Mouse (Mus musculus): ENCODE data around the gene Eif4a1. TPM values are rescaled to one million over a fixed set of nuclear protein-coding genes. Genes with fewer than 3 reads are reported as not detected.

Eif4a1 gene
- polyA plus RNA-seq, 1 experiment: 30.9 TPM

DNA sequence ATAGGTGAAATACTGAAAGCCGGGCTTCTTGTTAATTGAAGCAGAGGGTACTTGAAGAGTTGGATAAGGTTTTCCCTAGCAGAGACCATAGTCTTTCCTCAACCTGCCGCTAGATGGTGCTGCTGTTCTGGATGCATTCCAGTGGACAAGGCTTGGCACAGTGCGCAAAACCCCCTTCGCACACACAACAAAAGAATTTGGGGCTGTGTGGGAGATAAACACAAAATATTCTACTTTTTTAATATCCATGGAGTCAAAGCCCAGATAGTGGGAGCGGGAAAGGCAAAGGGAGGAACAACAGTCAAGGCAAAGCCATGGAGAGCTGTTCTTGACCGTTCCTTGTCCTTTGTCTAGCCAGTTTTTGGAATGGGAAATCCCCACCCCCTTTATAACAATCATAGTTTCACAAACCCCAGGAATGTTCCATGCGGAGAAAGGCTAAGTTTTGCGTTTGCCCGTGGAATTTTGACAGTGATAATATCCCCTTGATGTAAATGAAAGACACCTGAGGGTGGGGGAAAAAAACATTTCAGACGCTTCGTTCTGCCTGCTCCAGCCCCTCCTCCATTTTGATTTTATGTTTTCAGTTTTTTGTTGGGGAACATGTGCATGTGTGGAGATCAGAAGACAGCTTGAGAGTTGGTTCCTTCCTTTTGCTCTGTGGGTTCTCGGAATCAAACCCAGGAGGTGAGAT is 10.8 kb upstream of the Eif4a1 start:
- H3K27me3 ChIP-seq (ENCODE audit: control insufficient read depth): peaks cover 7% of the 10 kb centered on the region
- peak overlapping the region; percentile 91 for H3K4me3 ChIP-seq (replicated peaks)
- peaks cover 23% of the 10 kb centered on the region for H3K36me3 ChIP-seq (ENCODE audit: control insufficient read depth)
- no peaks in the 10 kb centered on the region for H3K9me3 ChIP-seq (ENCODE audit: control insufficient read depth, low read length)
- TF ChIP-seq TAL1 (IDR thresholded peaks at IDR 0.05; ENCODE audit: low read length) (no peak), GATA1 (IDR thresholded peaks at IDR 0.05; ENCODE audit: low read length) (no peak)
- peaks cover 40% of the 10 kb centered on the region for H3K4me1 ChIP-seq (ENCODE audit: control insufficient read depth)

DNA sequence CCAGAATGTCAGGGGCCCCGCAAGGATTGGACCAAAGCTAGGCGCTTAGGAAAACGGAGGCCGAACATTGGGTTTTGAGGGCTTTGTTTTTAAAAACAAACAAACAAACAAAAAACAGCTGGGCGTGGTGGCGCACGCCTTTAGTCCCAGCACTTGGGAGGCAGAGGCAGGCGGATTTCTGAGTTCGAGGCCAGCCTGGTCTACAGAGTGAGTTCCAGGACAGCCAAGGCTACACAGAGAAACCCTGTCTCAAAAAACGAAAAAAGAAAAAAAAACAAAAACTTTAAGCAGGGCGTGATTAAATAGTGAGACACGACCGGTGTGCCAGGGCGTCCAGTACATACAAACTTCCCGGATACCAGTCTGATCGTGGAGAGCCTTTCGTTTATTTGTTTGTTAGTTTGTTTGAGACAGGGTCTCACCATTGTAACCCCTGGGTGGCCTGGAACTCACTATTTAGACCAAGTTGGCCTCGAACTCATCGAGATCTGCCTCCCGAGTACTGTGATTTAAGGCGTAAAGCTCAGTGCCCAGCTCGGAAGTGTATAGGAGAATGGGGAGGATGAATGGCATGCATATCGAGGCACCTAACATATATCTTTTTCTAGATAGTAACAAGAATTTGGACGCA is 10.1 kb upstream of the Eif4a1 start:
- Histone ChIP-seq H3K9me3 (ENCODE audit: control insufficient read depth, low read length) (no peaks in the 10 kb centered on the region), H3K36me3 (ENCODE audit: control insufficient read depth) (peaks cover 28% of the 10 kb centered on the region), H3K4me1 (ENCODE audit: control insufficient read depth) (peaks cover 40% of the 10 kb centered on the region), H3K27me3 (ENCODE audit: control insufficient read depth) (peaks cover 7% of the 10 kb centered on the region), H3K4me3 (replicated peaks) (peak overlapping the region; percentile 91)
- TF ChIP-seq GATA1 (IDR thresholded peaks at IDR 0.05; ENCODE audit: low read length) (no peak), TAL1 (IDR thresholded peaks at IDR 0.05; ENCODE audit: low read length) (no peak)

DNA sequence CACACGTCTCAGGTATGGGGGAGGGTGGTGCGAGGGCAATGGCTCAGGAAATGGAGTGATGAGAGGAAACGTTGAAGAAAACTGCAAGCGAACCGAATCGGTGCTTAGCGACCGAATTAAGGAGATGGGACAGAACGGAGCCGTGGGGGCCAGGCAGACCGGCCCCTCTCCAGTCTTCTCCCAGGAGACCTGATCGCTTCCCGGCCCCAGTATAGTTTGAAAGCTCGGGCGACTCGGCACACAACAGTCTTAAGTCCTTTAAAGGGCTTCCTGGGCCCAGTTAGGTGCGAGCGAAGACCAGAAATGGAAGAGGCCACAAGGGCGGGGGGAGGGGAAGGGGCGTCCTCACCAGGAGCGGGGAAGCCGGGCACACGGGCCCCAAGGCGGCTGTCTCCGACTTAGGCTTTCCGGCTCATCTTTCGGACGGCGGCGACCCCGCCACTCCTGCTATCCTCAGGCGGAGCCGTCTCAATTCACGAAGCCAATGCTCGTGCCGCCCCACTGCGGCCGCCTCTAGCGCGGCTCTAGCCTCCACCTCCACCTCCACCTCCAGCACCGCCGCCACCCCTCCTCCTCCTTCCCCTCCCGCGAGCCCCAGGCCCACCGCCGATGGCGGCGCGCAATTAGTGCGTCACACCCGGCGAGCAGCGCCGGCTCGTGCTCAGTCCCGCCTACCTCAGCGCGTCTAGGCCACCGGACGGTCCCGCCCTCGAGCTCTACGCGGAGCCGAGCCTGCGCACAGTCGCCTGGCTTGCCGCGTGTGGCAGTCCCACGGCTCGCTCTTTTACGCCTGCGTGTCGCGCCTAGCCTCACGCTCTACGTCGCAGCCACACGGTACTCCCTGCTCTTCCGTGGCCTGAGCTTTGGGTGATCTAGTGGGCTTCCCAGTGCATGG is 9.3 kb upstream of the Eif4a1 start, which contains the start of gene Senp3:
TSS of gene Senp3 (minus strand) at position 771 of the 895 bp plus-strand sequence.
- Histone ChIP-seq H3K36me3 (ENCODE audit: control insufficient read depth) (peaks cover 36% of the 10 kb centered on the region), H3K27me3 (ENCODE audit: control insufficient read depth) (peaks cover 2% of the 10 kb centered on the region; the same call in 1 of the 2 replicates), H3K4me3 (replicated peaks) (peak within 1 kb of the TSS; percentile 91), H3K4me1 (ENCODE audit: control insufficient read depth) (peaks cover 42% of the 10 kb centered on the region), H3K9me3 (ENCODE audit: control insufficient read depth, low read length) (no peaks in the 10 kb centered on the region)
- TF ChIP-seq TAL1 (IDR thresholded peaks at IDR 0.05; ENCODE audit: low read length) (no peak), GATA1 (IDR thresholded peaks at IDR 0.05; ENCODE audit: low read length) (no peak)

DNA sequence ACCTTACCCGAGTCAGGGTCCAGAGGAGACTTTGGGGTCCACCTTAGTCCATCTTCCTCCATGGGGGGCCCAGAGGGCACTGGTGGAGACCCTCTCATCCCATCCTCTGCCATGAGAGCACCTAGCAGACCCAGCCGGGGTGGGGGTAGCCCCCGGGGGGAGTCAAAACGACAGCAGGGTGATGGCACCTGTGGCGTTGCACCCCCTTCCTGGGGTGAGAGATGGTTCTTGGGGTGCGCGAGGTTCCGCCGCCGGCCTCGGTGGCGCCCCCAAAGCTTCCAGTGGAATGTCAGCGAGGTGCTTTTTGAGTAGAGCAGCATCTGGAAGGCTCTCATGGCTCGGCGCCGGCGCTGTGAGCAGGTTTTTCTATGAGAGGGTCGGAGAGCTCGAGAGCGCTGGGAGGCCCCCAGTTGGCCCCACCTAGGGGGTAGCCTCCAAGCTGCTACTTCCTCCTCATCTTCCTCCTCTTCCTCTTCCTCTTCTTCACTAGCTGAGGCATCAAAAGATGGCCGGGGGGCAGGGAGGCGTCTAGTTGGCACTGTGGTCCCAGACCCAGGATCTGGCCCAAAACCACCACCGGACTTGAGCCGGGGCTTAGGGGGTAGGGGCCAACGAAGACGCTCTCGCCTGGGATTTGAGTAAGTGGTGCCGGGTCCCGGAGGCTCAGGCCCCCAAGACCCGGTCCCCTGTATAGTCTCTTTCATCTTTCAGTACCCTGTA is 8.1 kb upstream of the Eif4a1 start:
- peak overlapping the region; percentile 91 for H3K4me3 ChIP-seq (replicated peaks)
- TF ChIP-seq TAL1 (IDR thresholded peaks at IDR 0.05; ENCODE audit: low read length): no peak
- no peak for TF ChIP-seq GATA1 (IDR thresholded peaks at IDR 0.05; ENCODE audit: low read length)
- peaks cover 49% of the 10 kb centered on the region for H3K36me3 ChIP-seq (ENCODE audit: control insufficient read depth)
- H3K4me1 ChIP-seq (ENCODE audit: control insufficient read depth): peaks cover 46% of the 10 kb centered on the region
- H3K9me3 ChIP-seq (ENCODE audit: control insufficient read depth, low read length): no peaks in the 10 kb centered on the region
- H3K27me3 ChIP-seq (ENCODE audit: control insufficient read depth): 0 out of 2 replicates have a peak, but pooled peaks cover 2% of the 10 kb centered on the region

DNA sequence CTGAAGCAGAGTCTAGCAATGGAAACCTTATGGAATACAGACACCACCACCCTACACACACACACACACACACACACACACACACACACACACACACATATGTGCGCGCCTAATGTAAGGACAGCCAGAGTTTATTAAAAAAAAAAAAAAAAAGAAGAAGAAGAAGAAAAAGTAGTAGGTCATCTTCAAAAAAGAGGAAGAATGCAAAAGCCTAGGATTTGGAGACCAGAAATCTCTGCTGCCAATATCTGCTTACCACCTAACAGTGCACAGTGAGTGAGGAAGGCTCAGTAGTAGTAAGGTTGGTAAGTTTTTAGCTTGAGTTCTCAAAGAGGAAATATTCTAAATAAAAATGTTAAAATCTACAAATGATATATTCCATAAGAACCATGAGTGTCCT is 6.9 kb upstream of the Eif4a1 start:
- Histone ChIP-seq H3K4me3 (replicated peaks) (no peak overlapping the region), H3K4me1 (ENCODE audit: control insufficient read depth) (peaks cover 54% of the 10 kb centered on the region), H3K9me3 (ENCODE audit: control insufficient read depth, low read length) (no peaks in the 10 kb centered on the region), H3K36me3 (ENCODE audit: control insufficient read depth) (peaks cover 60% of the 10 kb centered on the region), H3K27me3 (ENCODE audit: control insufficient read depth) (no peaks in the 10 kb centered on the region)
- TF ChIP-seq GATA1 (IDR thresholded peaks at IDR 0.05; ENCODE audit: low read length) (no peak), TAL1 (IDR thresholded peaks at IDR 0.05; ENCODE audit: low read length) (no peak)

DNA sequence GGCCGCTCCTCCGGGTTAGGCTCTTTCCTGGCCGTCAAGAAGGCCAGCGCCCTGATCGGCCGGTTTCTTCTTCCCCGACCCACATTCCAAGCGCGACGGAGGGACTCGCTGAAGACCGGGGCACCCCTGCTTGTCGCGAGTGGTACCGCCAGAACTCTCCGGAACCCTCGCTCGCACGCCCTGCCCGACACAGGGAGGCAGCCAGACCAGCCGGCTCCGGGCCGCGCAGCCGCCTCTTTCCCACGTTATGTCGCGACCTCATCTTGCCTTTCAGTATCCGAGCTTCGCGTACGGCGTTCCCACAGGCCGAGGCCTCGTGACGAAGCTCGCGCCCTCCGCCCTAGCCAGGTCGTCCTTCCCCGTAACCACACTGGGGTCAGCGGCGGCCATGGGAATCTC is 498 bp downstream of the Eif4a1 start:
- Histone ChIP-seq H3K36me3 (ENCODE audit: control insufficient read depth) (peaks cover 84% of the 10 kb centered on the region), H3K27me3 (ENCODE audit: control insufficient read depth) (no peaks in the 10 kb centered on the region), H3K4me3 (replicated peaks) (peak overlapping the region; percentile 74), H3K4me1 (ENCODE audit: control insufficient read depth) (peaks cover 67% of the 10 kb centered on the region), H3K9me3 (ENCODE audit: control insufficient read depth, low read length) (no peaks in the 10 kb centered on the region)
- TF ChIP-seq TAL1 (IDR thresholded peaks at IDR 0.05; ENCODE audit: low read length): no peak

DNA sequence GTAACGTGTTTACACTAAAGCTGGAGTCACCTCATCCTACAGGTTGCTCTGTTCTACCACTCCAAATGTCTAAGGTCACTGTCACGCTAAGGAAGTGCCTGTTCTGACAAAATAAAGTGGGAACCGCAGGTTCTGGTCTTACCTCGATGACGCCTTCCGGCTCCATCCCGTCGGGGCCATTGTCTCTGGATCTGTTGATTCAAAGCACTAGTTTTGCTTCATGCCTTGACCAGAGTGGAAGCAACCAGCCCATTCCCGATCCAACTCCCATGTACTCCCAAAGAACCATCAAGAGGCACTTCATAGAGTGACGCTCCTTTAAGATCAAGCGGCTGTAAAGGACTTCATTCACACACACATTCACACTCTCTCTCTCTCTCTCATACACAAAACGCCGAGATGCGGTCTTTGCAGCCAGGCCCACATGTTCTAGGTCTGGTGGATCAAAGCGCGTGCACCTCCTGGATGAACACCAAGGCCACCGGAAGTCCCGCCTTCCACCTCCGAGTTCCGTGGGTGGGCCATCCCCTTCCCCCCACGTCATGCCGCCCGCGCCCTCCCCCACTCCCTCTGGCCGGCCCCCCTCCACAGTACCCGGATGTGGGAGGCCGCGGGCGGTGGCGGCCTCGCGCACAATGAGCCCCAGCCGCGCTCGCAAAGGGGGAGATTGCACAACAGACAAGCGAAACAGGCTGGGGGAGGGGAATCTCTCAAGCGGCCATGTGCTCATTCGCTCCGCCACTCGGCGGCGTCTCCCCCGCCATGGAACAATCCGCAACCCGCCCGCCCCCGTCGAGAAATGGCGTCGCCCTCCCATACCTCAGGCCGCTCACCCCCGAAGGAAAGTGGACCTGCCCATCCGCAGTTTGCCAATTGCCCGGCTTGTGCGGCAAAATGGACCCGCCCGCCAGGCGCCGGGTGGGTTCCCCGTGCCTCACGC is 1.2 kb downstream of the Eif4a1 start:
- TF ChIP-seq GATA1 (IDR thresholded peaks at IDR 0.05; ENCODE audit: low read length): no peak
- TF ChIP-seq TAL1 (IDR thresholded peaks at IDR 0.05; ENCODE audit: low read length): no peak
- Histone ChIP-seq H3K4me1 (ENCODE audit: control insufficient read depth) (peaks cover 68% of the 10 kb centered on the region), H3K4me3 (replicated peaks) (peak overlapping the region; percentile 74), H3K27me3 (ENCODE audit: control insufficient read depth) (no peaks in the 10 kb centered on the region), H3K9me3 (ENCODE audit: control insufficient read depth, low read length) (no peaks in the 10 kb centered on the region), H3K36me3 (ENCODE audit: control insufficient read depth) (peaks cover 84% of the 10 kb centered on the region)

DNA sequence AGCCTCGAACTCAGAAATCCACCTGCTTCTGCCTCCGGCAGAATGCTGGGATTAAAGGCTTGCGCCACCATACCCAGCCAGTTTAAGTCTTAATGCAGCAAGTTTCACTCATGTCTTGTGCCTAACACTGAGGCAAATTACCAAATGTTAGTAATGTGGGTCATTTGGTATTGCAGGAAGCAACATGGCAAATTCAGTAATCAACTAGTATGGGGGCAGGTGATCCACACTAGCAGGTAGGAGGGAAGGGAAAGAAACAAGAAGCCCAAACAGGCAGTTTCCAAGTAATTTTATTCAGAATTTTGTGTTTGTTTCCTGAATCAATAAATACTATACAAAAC is 5.6 kb downstream of the Eif4a1 start:
- peaks cover 82% of the 10 kb centered on the region for H3K36me3 ChIP-seq (ENCODE audit: control insufficient read depth)
- H3K27me3 ChIP-seq (ENCODE audit: control insufficient read depth): no peaks in the 10 kb centered on the region
- no peak overlapping the region for H3K4me3 ChIP-seq (replicated peaks)
- TF ChIP-seq TAL1 (IDR thresholded peaks at IDR 0.05; ENCODE audit: low read length) (no peak), GATA1 (IDR thresholded peaks at IDR 0.05; ENCODE audit: low read length) (no peak)
- no peaks in the 10 kb centered on the region for H3K9me3 ChIP-seq (ENCODE audit: control insufficient read depth, low read length)
- H3K4me1 ChIP-seq (ENCODE audit: control insufficient read depth): peaks cover 73% of the 10 kb centered on the region
